Mouse (Mus musculus) adrenal gland, adult 10 weeks (tissue): ENCODE measurements around the gene Frem1. TPM values are rescaled to one million over a fixed set of nuclear protein-coding genes. Genes with fewer than 3 reads are reported as not detected.

Experiments
- polyA plus RNA-seq: library from polyadenylated mRNA; stranded (reverse); fragments of 350-450 nt; fragmentation: Illumina TruSeq; extraction: RNeasy Lipid Tissue Mini Kit (QIAGEN cat#74804); gene quantifications from one replicate; pipeline ENCODE4 v1.2.3, GENCODE M21; 2014; ENCODE audit warnings: low read depth, low replicate concordance

Gene Frem1
- 1.2 TPM for polyA plus RNA-seq

GRCm38 (mm10) chr4:83051634-83052577 is at the start of gene Frem1:
TSS of gene Frem1 (minus strand) at chr4:83052339.

GRCm38 (mm10) chr4:82884636-82885534 is 167.3 kb downstream of the Frem1 start, which contains the start of gene Cer1:
TSS of gene Cer1 (minus strand) at chr4:82885148.

GRCm38 (mm10) chr4:82859131-82860125 is 192.7 kb downstream of the Frem1 start, which contains the start of gene Zdhhc21:
TSS of gene Zdhhc21 (minus strand) at chr4:82859958.

Other genes starting within 250 kb of the Frem1 start
- 48.5 TPM for gene Zdhhc21, start 192.4 kb downstream of the Frem1 start, polyA plus RNA-seq
- not detected for gene Cer1, start 167.2 kb downstream of the Frem1 start, polyA plus RNA-seq